Mouse (Mus musculus) liver, embryonic 16.5 days (tissue): Measurements from ENCODE around the gene Slc43a2. TPM values are rescaled to one million over a fixed set of nuclear protein-coding genes. Genes with fewer than 3 reads are reported as not detected.

Source experiments
- ATAC-seq: fragments of 200-750 bp; cut with Nextera tagmentation; 2 replicates; pipeline ENCODE4 v1.8.0; 2017; ENCODE audit warnings: low read depth, mild to moderate bottlenecking, moderate number of reproducible peaks, moderate library complexity
- H3K27ac ChIP-seq: fragments of 300-500 bp; sonication (generic); 2 replicates; pipeline ENCODE4 v1.5.1; 2014; ENCODE audit warnings: mild to moderate bottlenecking, low read length
- H3K27me3 ChIP-seq: fragments of 300-500 bp; sonication (generic); 2 replicates; pipeline ENCODE4 v1.6.1; 2014; ENCODE audit warnings: low read depth, low read length, mixed read lengths; ENCODE audit not compliant: control insufficient read depth, insufficient read depth
- H3K36me3 ChIP-seq: fragments of 300-500 bp; sonication (generic); 2 replicates; pipeline ENCODE4 v1.6.1; 2014; ENCODE audit warnings: mild to moderate bottlenecking; ENCODE audit not compliant: control insufficient read depth, insufficient read depth
- H3K4me1 ChIP-seq: fragments of 300-500 bp; sonication (generic); 2 replicates; pipeline ENCODE4 v1.6.1; 2014; ENCODE audit warnings: low read depth, low read length, mixed read lengths; ENCODE audit not compliant: control insufficient read depth
- H3K4me2 ChIP-seq: fragments of 300-500 bp; sonication (generic); 2 replicates; pipeline ENCODE4 v1.6.1; 2014; ENCODE audit warnings: low read depth, low read length, mixed read lengths
- H3K4me3 ChIP-seq: fragments of 300-500 bp; sonication (generic); 2 replicates; pipeline ENCODE4 v1.5.1; 2014; ENCODE audit warnings: low read depth, mild to moderate bottlenecking, low read length
- H3K9ac ChIP-seq: fragments of 300-500 bp; sonication (generic); 2 replicates; pipeline ENCODE4 v1.6.1; 2014; ENCODE audit warnings: low read depth, low read length
- H3K9me3 ChIP-seq: fragments of 300-500 bp; sonication (generic); replicated peaks from 2 replicates; pipeline ENCODE4 v1.6.1; 2016; ENCODE audit warnings: low read length; ENCODE audit not compliant: control insufficient read depth
- WGBS: fragments of 180-500 bp; shearing (Covaris S2); extraction: QIAGEN DNeasy Blood & Tissue Kit; methylation state at CpG from one replicate; pipeline ENCODE4 v1.1.7; 2014; ENCODE audit not compliant: insufficient replicate concordance; 5-methylcytosine and 5-hydroxymethylcytosine counted together
- polyA plus RNA-seq: library from polyadenylated mRNA; unstranded; fragments of >200 nt; fragmentation: Nextera tagmentation; extraction: Ambion mirVana; gene quantifications from 2 replicates; pipeline ENCODE4 v1.2.1, GENCODE M21; 2015

Slc43a2 gene
- polyA plus RNA-seq, 1 experiment from 2014 or later: 4.5 TPM

DNA sequence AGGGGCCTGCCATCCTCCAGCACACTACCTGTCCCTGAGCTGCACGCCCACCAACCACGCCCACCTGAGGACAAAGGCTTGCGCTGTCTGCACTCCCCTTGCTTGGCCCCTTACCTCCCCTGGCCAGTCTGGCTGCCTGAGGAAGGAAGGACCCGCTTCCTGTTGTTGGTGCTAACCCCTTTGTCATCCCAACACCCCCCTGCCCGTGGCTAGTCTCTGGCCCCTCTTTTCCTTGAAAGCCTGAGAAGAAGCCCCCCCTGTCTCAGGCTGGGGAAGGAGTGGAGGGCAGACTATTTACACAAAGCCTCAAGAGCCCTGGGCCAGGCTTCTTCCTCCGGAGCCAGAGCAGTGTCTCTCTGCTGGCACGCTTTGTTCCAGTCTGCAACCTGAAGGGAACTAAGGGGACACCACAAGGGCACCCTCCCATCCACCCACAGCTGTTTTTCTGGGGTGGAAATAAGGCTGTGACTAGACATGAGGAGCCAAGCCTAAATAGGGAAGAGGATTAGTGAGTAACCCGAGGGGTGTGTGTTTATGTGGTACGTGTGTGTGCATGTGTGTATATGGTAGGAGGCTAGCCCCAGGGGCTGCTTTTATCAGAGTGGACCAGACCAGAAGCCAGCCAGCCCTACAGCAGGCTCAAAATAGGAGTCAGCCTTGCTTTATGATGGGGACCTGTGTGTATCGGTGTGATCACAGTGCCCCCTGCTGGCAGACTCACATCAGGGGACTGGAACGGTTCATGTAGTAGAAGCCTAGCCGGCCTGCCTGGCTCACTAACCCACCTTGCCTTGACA, 41.6 kb downstream of the Slc43a2 start:
- ATAC-seq: peak; percentile 77
- H3K4me1 ChIP-seq: peaks cover 9% of the 10 kb centered on the region
- no peak overlapping the region; the same call in 1 of the 2 replicates for H3K4me2 ChIP-seq
- no peaks in the 10 kb centered on the region; the same call in 1 of the 2 replicates for H3K36me3 ChIP-seq
- no peaks in the 10 kb centered on the region for H3K27me3 ChIP-seq
- no peak overlapping the region; the same call in 1 of the 2 replicates for H3K9ac ChIP-seq
- H3K4me3 ChIP-seq: no peak overlapping the region
- 7% methylated on average over 12 of the region's 12 CpGs for WGBS
- H3K9me3 ChIP-seq: no peaks in the 10 kb centered on the region
- peak overlapping the region; percentile 38; the same call in 1 of the 2 replicates for H3K27ac ChIP-seq

- H3K9me3 ChIP-seq: no peaks in the 10 kb centered on the region
- H3K27ac ChIP-seq: no peak overlapping the region
- no peak overlapping the region for H3K4me3 ChIP-seq
- no peaks in the 10 kb centered on the region for H3K36me3 ChIP-seq
- no peak overlapping the region for H3K4me2 ChIP-seq
- no peak overlapping the region for H3K9ac ChIP-seq
- H3K27me3 ChIP-seq: no peaks in the 10 kb centered on the region
- peaks cover 9% of the 10 kb centered on the region for H3K4me1 ChIP-seq
- WGBS: 68% methylated on average over 5 of the region's 5 CpGs
- no peak for ATAC-seq
Measured at GRCm38 (mm10) chr11:75574378-75575123, 43.1 kb downstream of the Slc43a2 start.

- Histone ChIP-seq H3K4me3 (no peak overlapping the region), H3K4me1 (peaks cover 9% of the 10 kb centered on the region), H3K27me3 (no peaks in the 10 kb centered on the region), H3K36me3 (no peaks in the 10 kb centered on the region), H3K4me2 (no peak overlapping the region), H3K9ac (no peak overlapping the region), H3K27ac (no peak overlapping the region), H3K9me3 (no peaks in the 10 kb centered on the region)
- whole genome bisulfite sequencing: 28% methylated on average over 9 of the region's 9 CpGs
- no peak for ATAC-seq
Measured at GRCm38 (mm10) chr11:75575560-75576123, 44.1 kb downstream of the Slc43a2 start.

- WGBS: 81% methylated on average over 5 of the region's 5 CpGs
- ATAC-seq: no peak
Measured at GRCm38 (mm10) chr11:75578609-75579008, 47.1 kb downstream of the Slc43a2 start.

GRCm38 (mm10) chr11:75581495-75582149, 50.1 kb downstream of the Slc43a2 start:
- Histone ChIP-seq H3K9me3 (no peaks in the 10 kb centered on the region), H3K4me1 (no peaks in the 10 kb centered on the region), H3K4me3 (no peak overlapping the region), H3K27me3 (no peaks in the 10 kb centered on the region), H3K36me3 (no peaks in the 10 kb centered on the region), H3K27ac (no peak overlapping the region), H3K9ac (no peak overlapping the region), H3K4me2 (no peak overlapping the region)
- ATAC-seq: no peak
- 74% methylated on average over 7 of the region's 7 CpGs for WGBS

More at GRCm38 (mm10) chr11:75578609-75579008, 47.1 kb downstream of the Slc43a2 start:
- Histone ChIP-seq H3K27ac (no peak overlapping the region), H3K9me3 (no peaks in the 10 kb centered on the region), H3K36me3 (no peaks in the 10 kb centered on the region), H3K4me1 (no peaks in the 10 kb centered on the region), H3K4me3 (no peak overlapping the region), H3K4me2 (no peak overlapping the region), H3K9ac (no peak overlapping the region), H3K27me3 (no peaks in the 10 kb centered on the region)

GRCm38 (mm10) chr11:75583521-75583920, 52.0 kb downstream of the Slc43a2 start:
- Histone ChIP-seq H3K9ac (no peak overlapping the region), H3K36me3 (no peaks in the 10 kb centered on the region), H3K9me3 (no peaks in the 10 kb centered on the region), H3K27me3 (no peaks in the 10 kb centered on the region), H3K27ac (no peak overlapping the region), H3K4me1 (peaks cover 5% of the 10 kb centered on the region), H3K4me2 (no peak overlapping the region), H3K4me3 (no peak overlapping the region)
- no peak for ATAC-seq
- 53% methylated on average over 2 of the region's 2 CpGs for WGBS

- no peak for ATAC-seq
- H3K4me2 ChIP-seq: no peak overlapping the region
- H3K9ac ChIP-seq: no peak overlapping the region
- WGBS: 30% methylated on average over 4 of the region's 4 CpGs
- H3K4me3 ChIP-seq: no peak overlapping the region
- H3K9me3 ChIP-seq: no peaks in the 10 kb centered on the region
- H3K4me1 ChIP-seq: peaks cover 14% of the 10 kb centered on the region
- no peak overlapping the region for H3K27ac ChIP-seq
- no peaks in the 10 kb centered on the region for H3K36me3 ChIP-seq
- H3K27me3 ChIP-seq: no peaks in the 10 kb centered on the region
Measured at GRCm38 (mm10) chr11:75585061-75585460, 53.6 kb downstream of the Slc43a2 start.

- H3K27me3 ChIP-seq: no peaks in the 10 kb centered on the region
- 61% methylated on average over 5 of the region's 5 CpGs for WGBS
- peaks cover 14% of the 10 kb centered on the region for H3K4me1 ChIP-seq
- ATAC-seq: no peak
- H3K9ac ChIP-seq: no peak overlapping the region
- H3K9me3 ChIP-seq: no peaks in the 10 kb centered on the region
- no peak overlapping the region for H3K4me2 ChIP-seq
- H3K36me3 ChIP-seq: no peaks in the 10 kb centered on the region
- H3K4me3 ChIP-seq: no peak overlapping the region
- H3K27ac ChIP-seq: no peak overlapping the region
Measured at GRCm38 (mm10) chr11:75585978-75586377, 54.5 kb downstream of the Slc43a2 start.
